Mouse (Mus musculus) left cerebral cortex, adult 6 months (tissue): ENCODE data around the gene Adora2b. TPM values are rescaled to one million over a fixed set of nuclear protein-coding genes. Genes with fewer than 3 reads are reported as not detected.

Experiments used
- long read RNA-seq, 2 experiments: library from polyadenylated mRNA; unstranded; transcript quantifications; one replicate each; pipeline ENCODE4 v2.0.0; 2019 to 2020
- polyA plus RNA-seq: library from polyadenylated mRNA; unstranded; fragments of <200 nt; fragmentation: Nextera tagmentation; gene quantifications from 2 replicates; pipeline ENCODE4 v1.2.3, GENCODE M21; 2021

Gene Adora2b
- polyA plus RNA-seq = 7.3 and 8.6 TPM in 2 replicates
- long read RNA-seq, experiment 1, transcript Adora2b-201 (2 exons, 1,845 nt) = major isoform, 42 of 42 reads
- long read RNA-seq, experiment 1, partial matches to known transcripts = 0 of 42 reads
- long read RNA-seq, experiment 1, other reads (novel, unspliced or antisense) = 0 of 42 reads
- long read RNA-seq, experiment 2, transcript Adora2b-201 (2 exons, 1,845 nt) = major isoform, 18 of 19 reads
- long read RNA-seq, experiment 2, partial matches to known transcripts = 1 of 19 reads
- long read RNA-seq, experiment 2, other reads (novel, unspliced or antisense) = 0 of 19 reads

GRCm38 (mm10) chr11:62248401-62249244 is at the start of gene Adora2b:
Gene Adora2b (plus strand): TSS chr11:62248984.

GRCm38 (mm10) chr11:62280675-62281600 is 32.2 kb downstream of the Adora2b start, which contains the start of the genes Zswim7 and Ttc19:
Gene Zswim7 (minus strand): TSS chr11:62281375.
Gene Ttc19 (plus strand): TSS chr11:62281473.

Other genes with a start within 250 kb of the Adora2b start
- gene Zswim7, start 32.4 kb downstream of the Adora2b start, polyA plus RNA-seq = 47.5 and 50.0 TPM in 2 replicates
- 11.6 and 31.1 TPM in 2 replicates for gene Ttc19, start 32.5 kb downstream of the Adora2b start, polyA plus RNA-seq
- gene Pigl, start 209.5 kb downstream of the Adora2b start, polyA plus RNA-seq = 3.4 and 3.9 TPM in 2 replicates
- gene Ncor1, start 209.6 kb downstream of the Adora2b start, polyA plus RNA-seq = 51.6 and 98.2 TPM in 2 replicates